20 mouse cellular contexts compared by ENCODE assay signal in genomic region chr8:48375183-48375582, GRCm38 (mm10).
A peak's percentile ranks its signal among the peaks of the same experiment; 100 is the strongest.
DNase-seq lines count a peak whose midpoint lies in the region; ATAC-seq lines count a peak whose summit lies in the region.
"Had no signal": no experiment of that assay in that cellular context is flagged by ENCODE, and none has a peak within 500 bp of the region (broad histone marks: within the 10 kb centered on the region; RNA-seq: fewer than 3 reads in every experiment).

No protein-coding gene starts in this region.

- no peaks in the 10 kb centered on the region for H3K27me3 ChIP-seq in midbrain, embryonic 11.5 days (ENCODE audit: control insufficient read depth, insufficient read depth, low read length)
- H3K27me3 ChIP-seq in midbrain, embryonic 10.5 days (ENCODE audit: low read depth, poor library complexity, severe bottlenecking) = no peaks in the 10 kb centered on the region
- H3K27me3 ChIP-seq in hindbrain, embryonic 14.5 days (ENCODE audit: control insufficient read depth, insufficient read depth, low read length) = no peaks in the 10 kb centered on the region
- H3K27me3 ChIP-seq: lung, embryonic 15.5 days had no signal

- no peaks in the 10 kb centered on the region for H3K9me3 ChIP-seq in midbrain, embryonic 11.5 days (ENCODE audit: control insufficient read depth, low read length)
- H3K9me3 ChIP-seq in midbrain, embryonic 10.5 days (replicated peaks) = no peaks in the 10 kb centered on the region
- no peaks in the 10 kb centered on the region for H3K9me3 ChIP-seq in hindbrain, embryonic 14.5 days (ENCODE audit: control insufficient read depth, low read length)
- H3K9me3 ChIP-seq: lung, embryonic 15.5 days had no signal

- no peak overlapping the region for H3K4me2 ChIP-seq in midbrain, embryonic 11.5 days
- H3K4me2 ChIP-seq in hindbrain, embryonic 14.5 days (replicated peaks) = no peak overlapping the region
- H3K4me2 ChIP-seq: lung, embryonic 15.5 days had no signal

- H3K4me1 ChIP-seq in midbrain, embryonic 11.5 days (ENCODE audit: control insufficient read depth, insufficient read depth, low read length) = peaks cover 2% of the 10 kb centered on the region; the same call in 1 of the 2 replicates
- peaks cover 12% of the 10 kb centered on the region for H3K4me1 ChIP-seq in midbrain, embryonic 10.5 days
- peaks cover 14% of the 10 kb centered on the region; the same call in 1 of the 2 replicates for H3K4me1 ChIP-seq in hindbrain, embryonic 14.5 days (replicated peaks; ENCODE audit: control insufficient read depth, insufficient read depth, low read length)
- H3K4me1 ChIP-seq: lung, embryonic 15.5 days had no signal

- no peak overlapping the region for H3K9ac ChIP-seq in midbrain, embryonic 11.5 days (ENCODE audit: low read length)
- H3K9ac ChIP-seq in hindbrain, embryonic 14.5 days = no peak overlapping the region
- H3K9ac ChIP-seq: liver, embryonic 14.5 days; lung, embryonic 15.5 days had no signal

- no peaks in the 10 kb centered on the region for H3K36me3 ChIP-seq in midbrain, embryonic 11.5 days (ENCODE audit: control insufficient read depth, insufficient read depth, low read length)
- no peaks in the 10 kb centered on the region for H3K36me3 ChIP-seq in midbrain, embryonic 10.5 days
- no peaks in the 10 kb centered on the region for H3K36me3 ChIP-seq in hindbrain, embryonic 14.5 days (replicated peaks; ENCODE audit: control insufficient read depth, insufficient read depth)
- H3K36me3 ChIP-seq: lung, embryonic 15.5 days had no signal

- peak; percentile 21 to 33 for DNase-seq in cerebellum, postnatal 10 days
- no peak for DNase-seq in cerebellum, adult 11 months
- no peak for DNase-seq in midbrain, embryonic 11.5 days (ENCODE audit: low spot score, missing footprints)
- no peak for DNase-seq in midbrain, embryonic 10.5 days (ENCODE audit: low spot score)
- DNase-seq in hindbrain, embryonic 14.5 days (ENCODE audit: low spot score) = no peak
- DNase-seq in layer of hippocampus, postnatal 14 days (ENCODE audit: low spot score in 2 of 2) = peak; percentile 45 to 68
- DNase-seq in cerebellum, postnatal 14 days = no peak
- DNase-seq in adrenal gland, adult 8-10 months = no peak
- DNase-seq: adrenal gland, postnatal 10 days; cerebellum, postnatal 25 days; embryo, embryonic 11 days; gastrocnemius, postnatal 10 days; heart, adult 11 months; heart, postnatal 36 days; kidney, postnatal 4 days; right cerebral cortex, adult 18-20 months had no signal

- 65% methylated on average over 5 of the region's 5 CpGs for WGBS in midbrain, embryonic 11.5 days
- 74% methylated on average over 5 of the region's 5 CpGs for WGBS in midbrain, embryonic 10.5 days
- WGBS in hindbrain, embryonic 14.5 days = 44% methylated on average over 5 of the region's 5 CpGs

- ATAC-seq in midbrain, embryonic 11.5 days (ENCODE audit: low FRiP score) = 0 out of 2 replicates have a peak, but pooled peaks have one; percentile 24
- ATAC-seq in hindbrain, embryonic 14.5 days (ENCODE audit: low FRiP score) = peak; percentile 35; the same call in 1 of the 2 replicates
- ATAC-seq: Patski had no signal

- no peak overlapping the region for H3K4me3 ChIP-seq in midbrain, embryonic 11.5 days (ENCODE audit: low read depth, low read length)
- H3K4me3 ChIP-seq in midbrain, embryonic 10.5 days = no peak overlapping the region
- H3K4me3 ChIP-seq in hindbrain, embryonic 14.5 days (replicated peaks; ENCODE audit: low read length) = no peak overlapping the region
- H3K4me3 ChIP-seq: lung, embryonic 15.5 days had no signal

- no peak overlapping the region for H3K27ac ChIP-seq in midbrain, embryonic 11.5 days (ENCODE audit: low read depth, low read length)
- no peak overlapping the region; the same call in 1 of the 2 replicates for H3K27ac ChIP-seq in midbrain, embryonic 10.5 days (replicated peaks)
- no peak overlapping the region for H3K27ac ChIP-seq in hindbrain, embryonic 14.5 days
- H3K27ac ChIP-seq: liver, embryonic 14.5 days; lung, embryonic 15.5 days; macrophage had no signal

Comparison
In these comparisons a context has a peak if more than half of its experiments do, and no peak if none do; other contexts are left out.
1. DNase-seq: peak in cerebellum, postnatal 10 days (2 of 2) and layer of hippocampus, postnatal 14 days (2 of 2); none in cerebellum, adult 11 months (single experiment), midbrain, embryonic 11.5 days (single experiment), midbrain, embryonic 10.5 days (single experiment), hindbrain, embryonic 14.5 days (single experiment), cerebellum, postnatal 14 days (0 of 2) and adrenal gland, adult 8-10 months (single experiment).